Mouse (Mus musculus) embryo, embryonic 11.5 days (tissue): ENCODE measurements around the gene Hemk1.

Source experiments
- DNase-seq: peaks from one replicate; pipeline ENCODE4 v3.0.0-alpha.2; 2012; ENCODE audit warnings: low read depth, low spot score

The Hemk1 gene

DNA sequence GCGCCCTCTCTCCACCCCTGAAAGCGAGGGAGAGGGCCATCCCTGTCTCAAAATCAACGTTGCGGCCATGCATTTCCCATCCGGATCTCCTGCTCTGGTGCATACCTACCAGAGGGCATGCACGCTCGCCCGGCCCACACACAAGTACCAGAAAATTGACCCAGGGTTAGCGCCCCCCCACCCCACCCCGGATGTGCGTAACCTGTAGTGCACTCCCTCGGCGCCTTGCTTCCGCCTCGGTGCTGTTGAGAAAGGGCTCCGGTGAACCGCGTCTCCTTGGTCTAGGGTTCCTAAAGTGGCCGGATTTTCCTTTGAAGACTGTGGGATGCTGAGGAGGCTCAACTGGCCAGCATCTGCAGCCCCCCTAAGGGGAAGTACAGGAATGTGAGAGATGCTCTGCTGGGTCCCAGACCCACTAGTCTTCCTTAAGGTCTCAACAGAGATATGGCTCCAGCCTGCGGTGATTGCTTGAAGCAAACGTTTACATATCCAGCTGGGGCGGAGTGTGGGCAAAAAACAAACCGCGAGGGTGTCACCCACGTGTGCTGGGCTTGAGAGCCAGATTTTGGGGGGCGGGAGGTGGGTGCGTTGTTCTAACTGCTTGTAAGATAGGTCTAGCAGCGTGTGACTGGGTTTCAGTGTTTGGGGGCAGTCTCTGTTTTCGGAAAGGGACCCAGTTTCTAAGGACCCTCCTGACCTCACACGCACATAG is at the start of gene Hemk1:
Gene Hemk1, minus strand, starts transcription at position 179 of the 712 bp plus-strand sequence.
- DNase-seq = peak; percentile 82

DNA sequence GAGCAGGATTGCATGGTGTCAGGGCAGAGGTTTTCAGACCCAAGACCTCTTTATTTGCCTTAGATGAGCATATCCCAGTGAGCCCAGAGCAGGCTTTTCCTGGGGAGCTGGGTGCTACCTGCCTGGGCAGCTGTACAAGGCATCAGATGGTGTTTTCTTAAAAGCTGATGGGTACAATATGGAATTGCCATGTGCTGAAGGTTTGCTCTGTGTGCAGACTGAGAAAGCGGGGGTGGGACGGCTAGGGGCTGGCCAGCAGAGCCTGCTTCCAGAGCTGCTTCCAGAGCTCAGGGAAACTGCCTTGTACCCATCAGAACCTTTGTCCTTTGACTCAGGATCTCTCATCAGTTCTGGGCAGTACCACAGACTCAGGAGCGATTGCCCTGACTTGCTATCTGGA is 49.6 kb upstream of the Hemk1 start:
- no peak for DNase-seq

GRCm38 (mm10) chr9:107386722-107387121 is 48.6 kb upstream of the Hemk1 start:
- no peak for DNase-seq

GRCm38 (mm10) chr9:107384396-107384795 is 46.2 kb upstream of the Hemk1 start:
- no peak for DNase-seq

- peak; percentile 48 for DNase-seq
Measured at GRCm38 (mm10) chr9:107381723-107382122, 43.6 kb upstream of the Hemk1 start.

DNA sequence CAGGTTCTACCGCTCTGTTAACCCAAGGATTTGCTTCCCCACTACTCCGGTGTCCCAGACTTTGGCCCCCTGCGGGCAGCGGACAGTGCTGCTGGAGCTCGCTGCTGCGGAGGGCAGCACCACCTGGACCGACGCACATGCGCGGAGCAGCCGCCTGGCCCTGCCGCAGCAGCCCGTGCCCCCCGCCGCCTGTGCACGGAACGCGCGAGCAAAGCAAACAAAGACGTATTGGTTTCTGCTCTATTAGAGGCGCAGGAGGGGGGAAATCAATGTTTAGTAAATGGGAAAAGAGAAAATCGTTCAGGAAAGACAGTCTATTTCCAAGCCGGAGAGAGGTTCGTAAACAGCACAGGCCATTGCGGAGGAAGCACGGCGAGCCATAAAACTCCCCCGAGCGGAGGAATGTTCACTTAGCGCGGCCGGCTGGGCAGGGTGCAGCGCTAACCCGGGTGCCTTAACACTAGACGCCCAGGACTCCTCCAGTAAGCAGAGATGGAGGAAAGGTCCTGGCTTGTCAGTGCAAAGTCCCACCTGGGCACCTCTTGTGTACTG is 39.9 kb upstream of the Hemk1 start:
- DNase-seq = peak; percentile 34

DNA sequence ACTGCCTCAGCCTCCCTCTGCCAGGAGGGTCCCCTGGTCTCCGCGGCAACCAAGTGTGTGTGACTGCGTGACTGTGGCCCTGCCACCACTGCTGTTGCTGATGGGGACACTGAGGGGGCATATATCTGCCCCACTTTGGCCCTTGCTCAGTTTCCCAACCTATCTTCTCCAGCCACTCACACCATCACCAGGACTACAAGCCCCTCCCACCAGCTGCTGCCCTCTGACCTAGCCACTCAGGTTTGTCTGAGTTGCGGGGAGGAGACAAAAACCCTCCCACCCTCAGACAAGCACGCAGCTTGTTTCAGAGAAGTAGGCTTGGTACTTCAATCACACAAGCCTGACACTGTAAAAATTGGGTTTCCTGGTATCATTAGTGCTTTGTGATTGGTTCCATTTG is 37.3 kb upstream of the Hemk1 start:
- no peak for DNase-seq

DNA sequence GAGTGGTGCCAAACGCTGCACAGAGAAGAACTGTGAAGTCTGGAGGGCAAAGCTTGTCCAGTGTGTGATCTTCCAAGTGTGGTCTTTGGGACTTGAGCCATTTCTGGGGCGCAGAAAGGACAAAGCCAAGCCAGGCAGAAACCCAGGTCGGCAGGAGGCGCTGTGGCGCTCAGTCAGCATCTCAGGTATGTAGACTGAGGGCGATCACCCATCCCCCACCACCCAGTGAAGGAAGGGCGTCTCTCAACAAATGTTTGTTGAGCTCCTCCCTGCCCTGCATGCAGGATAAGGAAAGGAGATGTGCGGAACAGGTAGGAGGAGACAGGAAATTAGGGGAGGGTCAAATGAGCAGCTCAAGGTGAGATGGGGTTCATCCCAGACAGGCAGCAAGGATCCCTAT is 36.5 kb upstream of the Hemk1 start:
- peak; percentile 51 for DNase-seq

DNA sequence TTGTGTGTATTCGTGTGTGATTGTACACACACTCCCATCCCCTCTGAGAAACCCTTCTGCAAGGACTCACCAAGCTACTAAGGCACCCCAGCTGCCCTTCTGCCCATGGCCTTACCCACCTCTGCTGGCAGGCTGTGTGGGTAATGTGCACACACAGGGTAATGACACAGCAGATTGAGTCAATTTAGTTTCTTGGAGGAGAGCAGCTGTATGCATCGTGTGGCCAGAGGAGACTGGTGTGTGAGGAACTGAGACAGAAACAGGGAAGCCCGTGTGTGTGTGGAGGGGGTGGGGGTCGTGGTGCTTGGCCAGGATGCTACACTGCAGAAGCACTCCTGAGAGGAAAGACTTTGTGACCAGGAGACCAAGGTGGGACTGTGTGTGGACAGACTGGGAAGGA is 34.3 kb upstream of the Hemk1 start:
- DNase-seq = no peak

- DNase-seq = no peak
Measured at GRCm38 (mm10) chr9:107370106-107370463, 31.9 kb upstream of the Hemk1 start.

DNA sequence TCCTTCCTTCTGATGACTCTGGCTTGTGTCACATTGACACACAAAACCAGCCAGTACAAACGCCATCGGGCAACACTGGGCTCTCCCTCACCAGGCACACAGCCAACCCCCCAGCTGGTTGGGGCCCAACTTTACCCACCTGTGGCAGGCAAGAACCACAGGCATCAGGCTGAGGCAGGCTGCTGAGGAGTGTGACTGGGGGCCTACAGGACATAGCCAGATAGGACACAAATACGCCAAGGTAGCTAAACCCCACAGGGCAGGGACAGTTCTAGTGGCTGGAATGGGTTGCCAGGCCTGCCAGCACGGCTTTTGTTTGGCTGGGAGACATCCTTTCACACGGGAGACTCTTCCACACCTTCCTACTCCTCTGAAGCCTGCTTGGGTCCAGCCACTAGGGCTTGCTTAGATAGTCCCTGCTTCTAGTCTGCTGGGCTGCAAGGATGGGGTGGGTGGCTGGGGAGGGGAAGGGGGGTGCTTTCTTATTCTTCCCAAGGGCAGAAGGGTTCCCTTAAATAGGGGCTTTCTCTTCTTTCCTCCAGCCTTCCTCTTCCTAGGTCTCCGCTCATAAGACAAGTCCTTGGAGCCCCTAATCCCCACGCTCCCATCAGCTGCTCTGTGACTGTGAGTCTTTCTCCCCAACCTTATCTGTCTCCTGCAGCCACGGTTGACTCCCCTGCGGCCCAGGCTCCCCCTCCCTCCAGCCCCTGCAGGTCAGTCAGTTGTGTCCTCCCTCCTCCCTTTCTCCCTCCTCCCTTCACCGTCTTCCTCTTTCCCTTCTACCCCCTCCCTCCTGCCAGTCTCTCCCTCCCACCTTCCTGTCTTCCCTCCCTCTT is 31.3 kb upstream of the Hemk1 start:
- DNase-seq = no peak

DNA sequence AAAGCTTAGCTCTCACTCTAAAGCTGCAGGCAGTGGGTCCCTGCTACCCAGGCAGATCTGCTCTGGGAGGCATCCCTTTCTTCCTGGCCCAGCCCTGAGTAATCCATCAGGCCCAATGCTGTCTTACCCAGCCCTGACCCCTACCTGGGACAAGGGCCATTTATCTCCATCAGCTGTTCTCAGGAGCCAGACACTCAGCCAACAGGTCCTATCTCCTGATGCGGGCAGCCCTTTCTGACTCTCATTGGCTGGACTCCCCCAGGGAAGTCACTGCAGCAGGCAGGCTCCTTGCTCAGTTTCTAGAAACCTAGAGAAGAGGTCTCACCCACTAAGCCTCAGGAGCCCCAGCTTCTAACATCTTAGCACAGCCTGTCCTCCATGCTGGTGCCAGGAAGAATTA is 30.2 kb upstream of the Hemk1 start:
- no peak for DNase-seq

DNA sequence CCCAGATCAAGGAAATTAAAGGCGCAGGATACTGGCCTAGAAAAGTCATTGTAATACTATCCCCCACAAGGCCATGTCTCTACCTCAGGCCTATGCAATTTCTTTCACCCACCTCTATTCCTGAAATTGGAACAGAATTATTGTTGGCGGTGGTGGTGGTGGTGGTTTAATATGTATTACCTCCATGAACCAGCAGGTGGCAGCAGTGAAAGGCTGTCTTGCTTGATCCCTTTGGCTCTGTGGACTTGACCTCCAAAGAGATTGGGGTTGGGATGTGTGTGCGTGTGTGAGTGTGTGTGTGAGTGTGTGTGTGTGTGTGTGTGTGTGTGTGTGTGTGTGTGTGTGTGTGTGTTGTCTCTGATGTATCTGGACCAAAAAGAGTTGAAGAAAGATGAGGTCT is 28.5 kb upstream of the Hemk1 start:
- DNase-seq = peak; percentile 44

DNA sequence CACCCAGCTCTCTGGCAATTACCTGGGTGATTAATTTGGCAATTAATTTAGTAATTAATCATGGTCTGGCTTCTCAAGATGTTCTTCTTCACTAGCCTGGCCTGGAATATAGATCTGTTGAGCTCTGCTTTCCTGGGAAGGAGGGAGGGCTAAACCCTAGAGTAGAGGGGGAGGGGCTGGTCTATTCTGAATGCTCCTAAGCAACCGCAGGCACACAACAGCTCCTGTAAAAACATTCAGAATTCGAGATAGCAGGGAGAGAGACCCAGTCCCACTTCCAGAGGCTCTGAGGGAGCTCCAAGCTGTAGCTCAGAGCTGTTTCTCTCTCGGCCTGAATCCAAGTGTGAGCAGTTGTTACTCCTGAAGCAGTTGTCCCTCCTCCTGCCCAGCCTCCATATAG is 22.8 kb upstream of the Hemk1 start:
- no peak for DNase-seq

DNA sequence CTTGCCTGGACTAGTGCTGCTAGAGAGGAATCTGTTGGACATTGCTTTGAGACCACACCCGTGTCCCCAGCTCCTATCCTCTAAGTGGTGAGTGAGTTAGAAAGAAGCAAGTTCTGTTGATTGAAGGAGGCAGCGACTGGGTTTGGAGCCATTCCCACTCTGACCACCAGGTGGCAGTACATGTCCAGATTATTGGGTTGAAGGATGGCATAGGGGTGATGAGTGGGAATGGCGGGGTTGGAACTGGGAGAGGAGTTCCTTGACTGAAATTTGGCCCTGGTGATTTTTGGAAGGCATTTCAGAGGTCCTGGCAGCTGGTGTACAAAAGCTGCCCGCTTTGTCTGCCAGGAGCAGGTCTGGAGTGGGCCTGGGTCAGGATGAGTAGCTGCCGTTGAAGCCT is 19.5 kb upstream of the Hemk1 start:
- DNase-seq = peak; percentile 71

- DNase-seq = peak; percentile 54
Measured at GRCm38 (mm10) chr9:107355870-107356765, 18.0 kb upstream of the Hemk1 start.

- DNase-seq = no peak
Measured at GRCm38 (mm10) chr9:107354826-107355225, 16.7 kb upstream of the Hemk1 start.

DNA sequence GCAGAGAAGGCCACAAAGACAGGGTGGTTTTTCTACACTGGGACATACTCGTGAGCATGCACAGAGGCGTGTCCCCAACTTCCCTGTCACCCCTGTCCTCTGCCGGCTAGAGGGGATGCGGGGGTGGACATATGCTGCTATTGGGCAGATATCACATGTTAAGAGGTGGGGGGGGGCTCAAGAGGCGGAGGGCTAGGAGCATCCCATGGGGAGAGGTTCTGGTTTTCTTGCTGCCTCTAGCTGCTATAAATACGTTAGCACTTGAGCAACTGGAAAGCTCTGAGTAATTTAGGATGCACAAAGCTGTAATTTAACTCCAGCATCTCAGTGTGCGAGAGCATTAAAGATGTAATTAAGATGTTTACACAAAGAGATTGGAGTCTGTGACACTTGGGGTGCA is 11.2 kb upstream of the Hemk1 start:
- no peak for DNase-seq

- DNase-seq = no peak
Measured at GRCm38 (mm10) chr9:107347586-107348183, 9.5 kb upstream of the Hemk1 start.

- DNase-seq = no peak
Measured at GRCm38 (mm10) chr9:107346081-107346480, 7.9 kb upstream of the Hemk1 start.

DNA sequence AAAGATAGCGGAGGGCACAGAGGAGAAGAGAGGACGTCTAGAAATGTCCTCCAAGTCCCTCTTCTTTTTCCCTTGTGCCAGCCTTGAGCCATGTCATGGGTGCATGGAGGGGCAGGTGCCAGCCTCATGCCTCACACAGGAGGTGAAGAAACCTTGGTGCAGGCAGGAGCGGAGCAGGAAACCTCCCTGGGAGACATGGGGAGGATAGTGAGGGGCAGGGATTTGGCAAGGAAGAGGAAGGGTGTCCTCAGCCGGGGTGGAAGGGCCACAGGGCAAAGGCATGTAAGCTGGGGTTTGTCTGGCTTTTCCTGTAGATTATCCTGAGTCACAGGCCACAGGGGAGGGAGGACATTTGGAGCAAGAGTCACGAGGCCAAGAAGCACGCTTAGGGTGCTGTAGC is 5.9 kb upstream of the Hemk1 start:
- no peak for DNase-seq
